Mouse (Mus musculus): ENCODE results near the gene Skor1. TPM values are rescaled to one million over a fixed set of nuclear protein-coding genes. Genes with fewer than 3 reads are reported as not detected.

The Skor1 gene
- polyA plus RNA-seq, 1 experiment from 2014 or later: 1.6 TPM

DNA sequence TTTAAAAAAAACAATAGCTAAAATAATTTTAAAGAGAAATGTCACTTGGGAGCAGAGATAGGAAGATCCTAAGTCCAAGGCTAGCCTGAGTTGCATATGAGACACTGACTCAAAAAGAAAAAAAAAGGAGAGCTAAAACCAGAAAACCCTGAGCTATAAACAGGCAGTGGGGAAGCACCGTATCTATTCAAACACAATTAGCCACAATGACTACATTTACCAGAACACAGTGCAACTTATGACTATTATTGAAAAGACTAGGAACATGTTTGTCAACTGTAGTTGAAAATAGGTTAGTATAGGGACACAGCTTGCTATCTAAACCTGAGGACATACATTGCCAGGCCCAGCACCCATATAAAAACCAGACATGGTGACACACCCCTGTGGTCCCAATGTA lies 54.7 kb downstream of the Skor1 start:
- H3K4me2 ChIP-seq: no peak overlapping the region
- H3K4me1 ChIP-seq: peaks cover 23% of the 10 kb centered on the region
- no peaks in the 10 kb centered on the region for H3K36me3 ChIP-seq (replicated peaks)
- H3K9me3 ChIP-seq: no peaks in the 10 kb centered on the region
- no peak overlapping the region for H3K27ac ChIP-seq
- H3K4me3 ChIP-seq: no peak overlapping the region
- no peaks in the 10 kb centered on the region for H3K27me3 ChIP-seq (replicated peaks)
- no peak overlapping the region for H3K9ac ChIP-seq
- no peak for ATAC-seq (replicated peaks)
- WGBS: 87% methylated on average over 1 of the region's 1 CpGs

- H3K36me3 ChIP-seq (replicated peaks): no peaks in the 10 kb centered on the region
- H3K4me2 ChIP-seq: peak overlapping the region; percentile 40
- peaks cover 23% of the 10 kb centered on the region for H3K4me1 ChIP-seq
- H3K4me3 ChIP-seq: 0 out of 2 replicates have a peak overlapping the region, but pooled peaks have one; percentile 17
- no peaks in the 10 kb centered on the region for H3K27me3 ChIP-seq (replicated peaks)
- 5% methylated on average over 6 of the region's 6 CpGs for WGBS
- H3K9ac ChIP-seq: peak overlapping the region; percentile 5; the same call in 1 of the 2 replicates
- ATAC-seq (replicated peaks): peak; percentile 30; the same call in 1 of the 2 replicates
- no peaks in the 10 kb centered on the region for H3K9me3 ChIP-seq
- peak overlapping the region; percentile 79 for H3K27ac ChIP-seq
These were observed 56.2 kb downstream of the Skor1 start for GRCm38 (mm10) chr9:63092567-63092966.

GRCm38 (mm10) chr9:63091971-63092528 lies 56.7 kb downstream of the Skor1 start:
- Histone ChIP-seq H3K4me3 (peak overlapping the region; percentile 17), H3K4me2 (peak overlapping the region; percentile 40), H3K27me3 (replicated peaks) (no peaks in the 10 kb centered on the region), H3K9me3 (no peaks in the 10 kb centered on the region), H3K27ac (peak overlapping the region; percentile 79), H3K36me3 (replicated peaks) (no peaks in the 10 kb centered on the region), H3K9ac (peak overlapping the region; percentile 5; the same call in 1 of the 2 replicates), H3K4me1 (peaks cover 23% of the 10 kb centered on the region)
- peak; percentile 80; the same call in 1 of the 2 replicates for ATAC-seq (replicated peaks)
- WGBS: under 1% methylated on average over 13 of the region's 13 CpGs

DNA sequence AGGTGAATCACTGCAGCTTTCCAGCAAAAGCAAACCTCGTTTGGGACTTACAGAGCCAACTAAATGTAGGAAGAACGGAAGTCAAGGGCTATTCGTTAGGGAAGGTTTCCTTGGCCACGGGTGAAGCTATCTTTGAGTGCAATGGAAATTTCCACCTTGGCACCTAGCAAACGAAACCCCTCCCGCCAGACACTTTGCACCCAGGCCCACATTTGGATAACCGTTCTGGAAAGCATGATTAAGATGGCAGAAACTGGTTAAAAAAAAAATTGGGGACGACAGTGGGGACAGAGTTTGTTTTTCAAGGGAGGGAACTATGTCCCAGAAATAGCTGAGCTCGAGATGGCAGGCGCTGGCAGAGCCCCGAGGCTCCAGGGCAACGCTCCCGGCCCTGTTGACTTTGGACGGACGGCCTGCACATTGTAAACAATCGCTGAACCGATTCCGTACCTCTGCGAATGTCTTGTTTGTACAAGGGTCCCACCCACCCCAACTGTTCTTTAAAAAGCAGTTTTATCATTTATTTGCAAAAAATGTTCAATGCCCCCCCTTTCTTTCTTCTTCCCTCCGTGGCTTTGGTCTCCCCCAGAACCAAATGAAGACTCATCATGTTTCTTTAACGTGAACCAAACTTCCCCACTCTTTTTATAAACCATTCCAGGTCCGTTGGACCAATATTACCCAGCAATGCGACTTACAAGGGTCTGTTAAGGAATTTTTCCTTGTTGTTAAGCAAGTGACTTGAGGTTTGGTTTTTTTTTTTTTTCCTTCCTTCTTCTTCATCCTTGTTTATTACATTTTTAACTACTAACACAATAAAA lies 57.5 kb downstream of the Skor1 start:
- H3K9ac ChIP-seq: no peak overlapping the region
- ATAC-seq (replicated peaks): no peak
- H3K4me2 ChIP-seq: peak overlapping the region; percentile 40
- no peaks in the 10 kb centered on the region for H3K9me3 ChIP-seq
- H3K4me3 ChIP-seq: no peak overlapping the region
- no peaks in the 10 kb centered on the region for H3K36me3 ChIP-seq (replicated peaks)
- peaks cover 23% of the 10 kb centered on the region for H3K4me1 ChIP-seq
- peak overlapping the region; percentile 79 for H3K27ac ChIP-seq
- WGBS: 15% methylated on average over 23 of the region's 23 CpGs
- H3K27me3 ChIP-seq (replicated peaks): no peaks in the 10 kb centered on the region

- no peaks in the 10 kb centered on the region for H3K36me3 ChIP-seq (replicated peaks)
- WGBS: 92% methylated on average over 4 of the region's 4 CpGs
- no peak for ATAC-seq (replicated peaks)
These were observed 59.6 kb downstream of the Skor1 start for GRCm38 (mm10) chr9:63089141-63089540.

More at GRCm38 (mm10) chr9:63089141-63089540, 59.6 kb downstream of the Skor1 start:
- no peak overlapping the region for H3K4me3 ChIP-seq
- H3K9me3 ChIP-seq: no peaks in the 10 kb centered on the region
- no peak overlapping the region for H3K4me2 ChIP-seq
- no peak overlapping the region for H3K27ac ChIP-seq
- H3K4me1 ChIP-seq: peaks cover 23% of the 10 kb centered on the region
- no peak overlapping the region for H3K9ac ChIP-seq
- no peaks in the 10 kb centered on the region for H3K27me3 ChIP-seq (replicated peaks)

Other genes starting within 250 kb of the Skor1 start
- 60.6 and 66.2 TPM in 2 replicates for gene Pias1, start 161.0 kb downstream of the Skor1 start, polyA plus RNA-seq (2015; fragmentation: Nextera tagmentation; extraction: Ambion mirVana)
- 38.7 and 40.5 TPM in 2 replicates for gene Map2k5, start 228.9 kb upstream of the Skor1 start, polyA plus RNA-seq (2015; fragmentation: Nextera tagmentation; extraction: Ambion mirVana)